Mouse (Mus musculus): ENCODE data around the gene Prss27.

Prss27 gene

GRCm38 (mm10) chr17:24000404-24000803, 37.5 kb upstream of the Prss27 start:
- 0 out of 2 replicates have a peak, but pooled peaks cover 3% of the 10 kb centered on the region for H3K9me3 ChIP-seq (ENCODE audit: low read length)
- TF ChIP-seq POU5F1 (IDR thresholded peaks at IDR 0.05; ENCODE audit: borderline replicate concordance, low read length) (no peak), CTCF (conservative IDR thresholded peaks at IDR 0.05; ENCODE audit: low read length) (no peak), NANOG (IDR thresholded peaks at IDR 0.05; ENCODE audit: borderline replicate concordance, low read length) (no peak)
- H3K36me3 ChIP-seq (ENCODE audit: insufficient read depth, low read length): no peaks in the 10 kb centered on the region
- no peak overlapping the region for H3K4me3 ChIP-seq (replicated peaks; ENCODE audit: low read length)
- peaks cover 23% of the 10 kb centered on the region for H3K4me1 ChIP-seq (replicated peaks; ENCODE audit: low read depth, low read length)
- H3K27me3 ChIP-seq (ENCODE audit: insufficient read depth, low read length): peaks cover 8% of the 10 kb centered on the region

GRCm38 (mm10) chr17:24004071-24004665, 33.8 kb upstream of the Prss27 start:
- Histone ChIP-seq H3K36me3 (ENCODE audit: insufficient read depth, low read length) (no peaks in the 10 kb centered on the region), H3K4me1 (replicated peaks; ENCODE audit: low read depth, low read length) (peaks cover 27% of the 10 kb centered on the region), H3K4me3 (replicated peaks; ENCODE audit: low read length) (no peak overlapping the region), H3K9me3 (ENCODE audit: low read length) (no peaks in the 10 kb centered on the region), H3K27me3 (ENCODE audit: insufficient read depth, low read length) (peaks cover 14% of the 10 kb centered on the region; the same call in 1 of the 2 replicates)
- TF ChIP-seq POU5F1 (IDR thresholded peaks at IDR 0.05; ENCODE audit: borderline replicate concordance, low read length) (no peak), NANOG (IDR thresholded peaks at IDR 0.05; ENCODE audit: borderline replicate concordance, low read length) (no peak), CTCF (conservative IDR thresholded peaks at IDR 0.05; ENCODE audit: low read length) (no peak)

- peaks cover 16% of the 10 kb centered on the region; the same call in 1 of the 2 replicates for H3K27me3 ChIP-seq (ENCODE audit: insufficient read depth, low read length)
- TF ChIP-seq POU5F1 (IDR thresholded peaks at IDR 0.05; ENCODE audit: borderline replicate concordance, low read length) (no peak), CTCF (conservative IDR thresholded peaks at IDR 0.05; ENCODE audit: low read length) (no peak), NANOG (IDR thresholded peaks at IDR 0.05; ENCODE audit: borderline replicate concordance, low read length) (no peak)
- H3K36me3 ChIP-seq (ENCODE audit: insufficient read depth, low read length): no peaks in the 10 kb centered on the region
- H3K9me3 ChIP-seq (ENCODE audit: low read length): no peaks in the 10 kb centered on the region
- no peak overlapping the region for H3K4me3 ChIP-seq (replicated peaks; ENCODE audit: low read length)
- peaks cover 24% of the 10 kb centered on the region for H3K4me1 ChIP-seq (replicated peaks; ENCODE audit: low read depth, low read length)
These were observed 32.9 kb upstream of the Prss27 start for GRCm38 (mm10) chr17:24005049-24005448.

- Histone ChIP-seq H3K36me3 (ENCODE audit: insufficient read depth, low read length) (no peaks in the 10 kb centered on the region), H3K9me3 (ENCODE audit: low read length) (no peaks in the 10 kb centered on the region), H3K27me3 (ENCODE audit: insufficient read depth, low read length) (peaks cover 15% of the 10 kb centered on the region; the same call in 1 of the 2 replicates), H3K4me1 (replicated peaks; ENCODE audit: low read depth, low read length) (peaks cover 20% of the 10 kb centered on the region), H3K4me3 (replicated peaks; ENCODE audit: low read length) (no peak overlapping the region)
- TF ChIP-seq NANOG (IDR thresholded peaks at IDR 0.05; ENCODE audit: borderline replicate concordance, low read length): no peak
These were observed 31.0 kb upstream of the Prss27 start for GRCm38 (mm10) chr17:24006930-24007329.

GRCm38 (mm10) chr17:24007391-24007790, 30.6 kb upstream of the Prss27 start:
- Histone ChIP-seq H3K4me3 (replicated peaks; ENCODE audit: low read length) (no peak overlapping the region), H3K4me1 (replicated peaks; ENCODE audit: low read depth, low read length) (peaks cover 20% of the 10 kb centered on the region), H3K9me3 (ENCODE audit: low read length) (no peaks in the 10 kb centered on the region), H3K36me3 (ENCODE audit: insufficient read depth, low read length) (no peaks in the 10 kb centered on the region), H3K27me3 (ENCODE audit: insufficient read depth, low read length) (peaks cover 14% of the 10 kb centered on the region; the same call in 1 of the 2 replicates)
- TF ChIP-seq CTCF (conservative IDR thresholded peaks at IDR 0.05; ENCODE audit: low read length) (no peak), POU5F1 (IDR thresholded peaks at IDR 0.05; ENCODE audit: borderline replicate concordance, low read length) (no peak), NANOG (IDR thresholded peaks at IDR 0.05; ENCODE audit: borderline replicate concordance, low read length) (no peak)

GRCm38 (mm10) chr17:24008105-24008504, 29.8 kb upstream of the Prss27 start:
- TF ChIP-seq POU5F1 (IDR thresholded peaks at IDR 0.05; ENCODE audit: borderline replicate concordance, low read length) (no peak), NANOG (IDR thresholded peaks at IDR 0.05; ENCODE audit: borderline replicate concordance, low read length) (no peak), CTCF (conservative IDR thresholded peaks at IDR 0.05; ENCODE audit: low read length) (no peak)
- H3K27me3 ChIP-seq (ENCODE audit: insufficient read depth, low read length): peaks cover 14% of the 10 kb centered on the region; the same call in 1 of the 2 replicates
- peaks cover 20% of the 10 kb centered on the region for H3K4me1 ChIP-seq (replicated peaks; ENCODE audit: low read depth, low read length)
- H3K9me3 ChIP-seq (ENCODE audit: low read length): no peaks in the 10 kb centered on the region
- no peaks in the 10 kb centered on the region for H3K36me3 ChIP-seq (ENCODE audit: insufficient read depth, low read length)
- H3K4me3 ChIP-seq (replicated peaks; ENCODE audit: low read length): no peak overlapping the region

- no peaks in the 10 kb centered on the region for H3K36me3 ChIP-seq (ENCODE audit: insufficient read depth, low read length)
- peaks cover 33% of the 10 kb centered on the region for H3K4me1 ChIP-seq (replicated peaks; ENCODE audit: low read depth, low read length)
- no peak for TF ChIP-seq POU5F1 (IDR thresholded peaks at IDR 0.05; ENCODE audit: borderline replicate concordance, low read length)
- no peak for TF ChIP-seq NANOG (IDR thresholded peaks at IDR 0.05; ENCODE audit: borderline replicate concordance, low read length)
- no peak for TF ChIP-seq CTCF (conservative IDR thresholded peaks at IDR 0.05; ENCODE audit: low read length)
- H3K27me3 ChIP-seq (ENCODE audit: insufficient read depth, low read length): peaks cover 11% of the 10 kb centered on the region; the same call in 1 of the 2 replicates
- H3K4me3 ChIP-seq (replicated peaks; ENCODE audit: low read length): no peak overlapping the region
- no peaks in the 10 kb centered on the region for H3K9me3 ChIP-seq (ENCODE audit: low read length)
These were observed 28.3 kb upstream of the Prss27 start for GRCm38 (mm10) chr17:24009617-24010016.

GRCm38 (mm10) chr17:24012921-24013320, 25.0 kb upstream of the Prss27 start:
- H3K9me3 ChIP-seq (ENCODE audit: low read length): no peaks in the 10 kb centered on the region
- TF ChIP-seq POU5F1 (IDR thresholded peaks at IDR 0.05; ENCODE audit: borderline replicate concordance, low read length) (no peak), CTCF (conservative IDR thresholded peaks at IDR 0.05; ENCODE audit: low read length) (no peak), NANOG (IDR thresholded peaks at IDR 0.05; ENCODE audit: borderline replicate concordance, low read length) (no peak)
- no peak overlapping the region for H3K4me3 ChIP-seq (replicated peaks; ENCODE audit: low read length)
- no peaks in the 10 kb centered on the region for H3K36me3 ChIP-seq (ENCODE audit: insufficient read depth, low read length)
- H3K4me1 ChIP-seq (replicated peaks; ENCODE audit: low read depth, low read length): peaks cover 35% of the 10 kb centered on the region
- H3K27me3 ChIP-seq (ENCODE audit: insufficient read depth, low read length): peaks cover 11% of the 10 kb centered on the region; the same call in 1 of the 2 replicates

Measured in E14TG2a.4 (cell line).